Mouse (Mus musculus) cerebellum, postnatal 25 days (tissue): ENCODE results near the gene Rnf144a.

Source experiments
- DNase-seq, 2 experiments: peaks; one replicate each; pipeline ENCODE4 v3.0.0; 2021; ENCODE audit warnings: mixed read lengths in 2 of 2

Gene Rnf144a

DNA sequence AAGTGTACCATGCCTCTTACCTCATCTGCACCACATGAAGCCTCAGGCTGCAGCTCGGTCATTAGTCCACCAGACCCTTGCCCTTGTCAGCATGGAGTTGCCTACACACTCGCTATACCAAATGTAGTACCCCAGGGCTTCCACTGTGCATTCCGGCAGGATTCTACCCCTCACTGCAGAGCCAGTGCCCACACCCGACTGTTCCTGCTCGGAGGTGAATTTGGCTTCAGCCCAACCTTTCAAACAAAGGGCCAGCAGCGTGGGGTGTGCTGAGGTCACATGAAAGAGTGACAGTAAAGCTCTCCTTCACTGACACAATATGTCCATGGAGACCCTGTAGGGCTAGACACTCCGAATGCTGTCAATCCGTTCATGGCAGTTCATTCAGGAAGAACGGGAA lies 6.3 kb downstream of the Rnf144a start:
- DNase-seq, result no peak

DNA sequence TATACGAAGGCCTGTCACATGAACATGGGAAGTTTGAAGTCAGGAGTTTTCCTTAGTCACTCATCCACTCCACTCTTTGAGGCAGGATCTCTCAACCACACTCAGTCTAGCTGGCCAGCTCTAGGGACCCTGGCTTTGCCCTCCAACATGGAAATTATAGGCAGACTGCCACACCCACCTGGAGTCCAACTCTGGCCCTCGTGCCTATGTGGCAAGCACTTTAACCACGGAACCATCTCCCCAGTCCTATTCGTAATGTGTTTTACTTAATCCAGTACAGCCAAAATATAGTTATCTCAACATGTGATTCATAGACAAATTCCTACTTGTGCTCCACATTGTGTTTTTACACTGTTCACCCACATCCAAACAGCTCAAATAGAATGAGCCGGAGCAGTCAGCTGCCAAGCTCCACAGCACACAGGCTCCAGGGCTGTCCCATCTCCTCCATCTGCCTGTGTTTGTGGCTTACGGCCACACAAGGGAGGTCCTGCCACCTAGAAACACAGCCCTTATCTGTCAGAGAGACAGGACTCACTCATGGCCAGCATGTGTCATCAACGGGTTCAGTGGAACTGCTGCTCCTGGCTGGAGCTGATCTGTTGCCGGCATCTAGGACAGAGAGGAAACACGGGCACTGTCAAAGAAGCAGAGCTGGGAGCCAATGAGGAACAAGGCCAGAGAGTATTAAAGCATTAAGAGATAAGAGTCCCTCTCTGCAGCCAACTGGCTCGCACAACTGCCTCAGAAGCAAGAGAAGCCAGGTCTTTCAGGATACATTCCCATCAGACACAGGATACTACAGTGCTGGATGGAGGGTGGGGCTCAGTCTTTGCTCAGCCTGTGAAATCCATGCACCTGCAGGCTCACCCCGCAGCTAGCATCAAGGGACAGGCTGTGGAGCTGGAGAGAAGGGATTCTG lies 10.0 kb downstream of the Rnf144a start:
- DNase-seq, result peak; percentile 61 to 68

DNA sequence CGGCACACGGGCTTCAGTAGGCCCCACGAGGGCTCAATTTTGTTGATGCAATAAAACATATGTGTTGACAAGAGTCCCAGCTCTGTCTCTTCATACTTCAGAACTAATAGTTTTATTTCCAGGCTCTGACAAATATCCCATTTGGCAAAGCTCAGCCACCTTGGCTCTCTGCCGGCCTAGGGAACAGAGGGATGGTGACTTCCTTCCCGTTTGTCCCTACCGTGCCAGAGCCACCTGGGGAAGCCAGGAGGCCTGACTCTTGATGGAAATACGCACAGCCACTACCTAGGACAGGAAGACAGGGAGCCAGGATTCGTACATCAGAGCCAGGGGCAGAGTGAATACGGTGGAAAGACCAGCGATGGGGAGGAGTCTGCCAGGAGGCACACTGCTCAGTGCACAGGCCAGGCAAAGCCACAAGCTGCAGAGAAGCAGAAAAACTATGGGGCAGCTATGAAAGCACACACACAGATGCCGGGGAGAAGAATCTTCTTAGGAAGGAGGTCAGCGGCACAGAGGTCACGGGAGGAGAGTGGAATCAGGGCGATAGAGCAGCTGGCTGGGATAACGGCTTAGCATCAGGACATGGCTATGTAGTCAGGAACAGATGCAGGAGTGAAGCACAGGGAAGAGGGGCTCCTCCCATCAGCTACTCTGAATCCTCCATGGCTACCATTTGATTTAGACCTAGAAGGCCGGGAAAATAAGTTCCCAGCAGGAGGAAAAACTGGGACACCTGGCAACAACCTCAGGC lies 11.5 kb downstream of the Rnf144a start:
- peak; percentile 93 to 94 for DNase-seq

DNA sequence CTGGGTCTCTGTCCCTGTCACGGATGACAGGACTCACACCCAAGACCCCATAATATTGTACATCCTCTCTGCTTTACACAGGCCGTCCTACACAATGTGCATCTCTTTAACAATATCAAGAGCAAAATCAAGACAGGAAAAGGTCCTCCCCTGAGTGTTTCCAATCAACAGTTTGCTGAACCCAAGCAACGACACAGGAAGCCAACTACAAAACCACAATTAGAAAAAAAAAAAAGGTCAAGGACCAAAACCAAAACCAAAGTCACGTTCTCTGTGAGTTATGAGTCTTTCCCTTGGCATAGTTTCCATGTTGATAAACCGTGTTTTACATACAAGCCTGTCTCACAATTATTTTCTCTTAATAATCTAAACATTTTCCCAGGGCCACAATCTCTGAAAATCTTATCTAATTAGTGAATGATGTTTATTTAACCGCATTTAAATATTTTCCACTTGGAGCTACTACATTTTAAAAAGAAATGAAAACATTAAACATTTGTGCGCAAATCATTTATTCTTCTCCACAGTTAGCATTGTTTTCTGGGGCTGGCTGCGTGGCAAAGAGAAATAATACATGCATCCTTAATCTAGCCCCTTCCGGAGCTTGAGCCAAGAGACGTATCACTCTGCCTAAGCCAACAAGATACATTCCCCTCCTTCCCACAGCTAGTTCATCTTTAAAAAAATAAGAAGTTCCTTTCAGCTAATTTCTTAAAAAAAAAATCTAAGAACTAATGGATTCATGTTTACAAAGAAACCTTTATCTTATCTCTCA lies 13.2 kb downstream of the Rnf144a start:
- DNase-seq, result no peak

DNA sequence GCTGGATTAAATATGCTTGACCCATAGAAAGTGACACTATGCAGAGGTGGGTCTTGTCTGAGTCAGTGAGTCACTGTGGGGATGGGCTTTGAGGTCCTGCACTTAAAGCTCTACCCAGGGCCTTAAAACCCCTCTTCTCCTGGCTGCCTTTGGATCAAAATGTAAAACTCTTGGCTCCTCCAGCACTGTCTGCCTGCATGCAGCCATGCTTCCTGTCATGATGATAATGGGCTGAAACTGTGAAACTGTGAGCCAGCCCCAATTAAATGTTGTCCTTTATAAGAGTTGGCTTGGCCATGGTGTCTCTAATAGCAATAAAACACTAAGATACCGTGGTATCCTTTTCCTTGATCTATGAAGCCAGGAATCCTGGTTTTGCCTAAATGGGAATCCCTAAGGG lies 13.8 kb downstream of the Rnf144a start:
- no peak for DNase-seq

DNA sequence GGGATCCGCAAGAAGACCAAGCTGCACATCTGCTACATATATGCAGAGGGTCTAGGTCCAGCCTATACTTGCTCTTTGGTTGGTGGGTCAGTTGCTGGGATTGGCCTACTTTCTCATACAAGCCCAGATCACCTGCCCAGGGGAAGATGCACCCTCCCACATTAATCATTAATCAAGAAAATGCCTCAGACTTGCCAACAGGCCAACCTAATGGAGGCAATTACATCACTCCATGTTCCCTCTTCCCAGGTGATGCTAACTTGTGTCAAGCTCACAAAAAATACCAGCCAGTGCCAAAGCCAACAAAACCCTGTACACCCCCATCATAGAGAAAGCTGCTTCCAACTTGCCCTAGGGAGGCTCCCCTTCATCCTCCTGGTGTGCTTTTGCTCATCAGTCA lies 14.3 kb downstream of the Rnf144a start:
- no peak for DNase-seq

DNA sequence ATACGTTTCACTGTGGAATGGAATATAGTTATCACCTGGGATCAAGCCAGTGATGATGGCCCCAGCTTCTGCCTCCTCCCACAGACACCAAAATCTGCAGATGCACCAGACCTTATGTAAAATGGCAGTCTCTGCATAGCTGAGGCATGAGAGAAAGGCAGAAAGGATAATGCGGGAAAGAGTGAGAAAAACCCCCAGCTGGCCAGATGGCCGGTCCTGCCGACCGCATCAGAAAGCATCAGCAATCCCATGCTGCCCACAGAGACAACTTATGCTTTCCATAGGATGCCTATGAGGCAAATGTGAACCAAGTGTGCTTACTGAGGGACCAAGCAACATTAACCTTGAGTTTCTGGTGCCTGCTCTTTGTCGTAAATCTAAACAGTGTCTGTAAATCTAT lies 15.7 kb downstream of the Rnf144a start:
- DNase-seq, result no peak

DNA sequence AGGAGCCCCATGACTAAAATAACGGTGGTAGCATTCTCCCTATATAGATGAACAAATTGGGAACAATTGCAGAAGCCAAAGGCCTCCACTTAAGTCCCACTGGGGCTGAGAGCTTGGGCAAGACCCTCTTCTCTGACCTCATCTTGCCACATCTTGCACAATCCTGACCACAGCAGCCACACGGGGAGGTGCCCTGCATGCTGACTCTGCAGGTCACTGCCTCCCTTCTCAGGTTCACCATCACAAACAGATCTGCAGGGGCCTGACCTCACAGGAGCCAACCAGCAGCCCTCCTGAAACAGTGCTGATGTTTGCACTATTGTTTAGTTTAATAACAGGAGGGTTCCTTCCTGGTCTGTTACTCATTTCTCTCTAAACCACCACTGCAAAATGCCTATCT lies 16.5 kb downstream of the Rnf144a start:
- no peak for DNase-seq

DNA sequence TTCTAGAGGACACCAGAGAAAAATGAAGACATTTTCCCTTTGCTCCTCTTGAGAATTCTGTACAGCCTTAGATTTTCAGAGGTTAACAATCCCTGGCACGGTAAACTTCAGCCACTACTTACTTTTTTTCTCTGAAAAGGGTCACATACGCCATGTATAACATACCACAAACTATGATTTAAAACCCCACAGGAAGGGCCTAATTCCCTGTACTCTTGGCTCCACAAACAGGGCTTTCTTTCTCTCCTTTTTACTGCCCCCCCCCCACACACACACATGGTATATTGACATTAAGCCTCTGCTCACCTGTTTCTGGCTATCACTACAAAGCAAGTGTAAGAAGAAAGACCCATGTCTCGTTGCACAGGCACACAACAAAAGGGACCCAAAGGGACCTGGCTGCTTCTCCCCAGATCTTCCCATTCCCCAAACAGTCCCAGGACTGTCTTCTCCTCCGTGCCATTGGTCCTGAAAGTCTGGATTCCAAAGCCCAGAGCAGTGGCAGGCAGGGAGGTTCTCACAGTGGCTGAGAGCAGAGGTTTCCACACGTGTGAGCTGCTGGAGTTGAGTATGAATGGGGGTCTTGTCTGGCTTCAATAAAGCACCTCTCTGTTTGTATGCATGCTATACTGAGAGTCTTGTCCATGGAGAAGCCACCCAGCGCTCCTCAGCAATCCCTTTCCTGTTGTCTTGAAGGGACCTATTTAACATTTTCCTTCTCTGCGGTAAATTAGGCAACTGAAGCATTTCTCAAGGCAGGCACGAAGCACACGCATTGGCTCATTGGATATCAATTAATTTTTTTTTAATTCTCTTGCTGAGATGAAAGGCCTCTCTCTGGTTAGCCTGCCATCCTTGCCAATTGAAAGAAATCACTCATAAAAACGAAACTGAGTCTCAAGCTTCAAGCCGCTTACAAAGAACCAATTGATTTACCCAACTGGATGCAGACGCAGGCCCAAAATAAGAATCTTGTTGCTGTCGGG lies 20.3 kb downstream of the Rnf144a start:
- DNase-seq, result no peak

DNA sequence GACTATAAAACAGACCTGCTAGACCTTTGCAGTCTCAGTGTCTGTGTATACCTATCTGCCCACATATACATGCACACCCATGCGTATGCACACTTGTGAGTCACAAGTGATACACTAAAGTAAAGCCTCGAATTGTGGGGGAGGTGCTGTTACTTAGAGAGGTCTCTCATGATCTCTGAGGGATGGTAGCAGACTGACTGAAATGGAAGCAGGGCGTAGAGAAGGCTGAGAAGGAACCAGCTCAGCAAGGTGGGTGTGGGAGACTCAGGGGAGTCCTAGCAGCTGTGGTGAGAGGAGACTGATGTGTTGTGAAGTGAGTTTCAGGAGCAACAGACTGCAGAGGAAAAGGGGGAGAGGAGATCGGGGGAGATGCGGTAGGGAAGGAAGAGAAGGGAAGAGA lies 21.8 kb downstream of the Rnf144a start:
- DNase-seq, result no peak

DNA sequence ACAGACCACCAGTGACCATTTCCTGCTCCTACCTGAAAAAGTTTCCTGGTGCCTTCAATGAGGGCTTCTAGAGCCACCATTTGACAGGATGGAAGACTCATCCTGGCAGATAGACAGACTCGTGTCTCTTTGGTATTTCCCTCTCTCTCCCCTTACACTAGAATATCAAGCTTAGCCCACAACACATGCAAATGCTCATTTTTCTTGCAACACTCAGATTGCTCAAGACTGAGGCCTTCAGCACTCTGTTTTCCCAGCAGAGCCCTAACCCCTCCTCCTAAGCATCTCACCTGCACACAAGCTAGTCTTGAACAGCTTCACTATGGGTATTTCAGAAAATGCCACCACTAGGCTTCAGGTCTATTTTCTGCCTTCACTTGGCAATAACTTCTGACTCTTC lies 23.9 kb downstream of the Rnf144a start:
- DNase-seq, result no peak

DNA sequence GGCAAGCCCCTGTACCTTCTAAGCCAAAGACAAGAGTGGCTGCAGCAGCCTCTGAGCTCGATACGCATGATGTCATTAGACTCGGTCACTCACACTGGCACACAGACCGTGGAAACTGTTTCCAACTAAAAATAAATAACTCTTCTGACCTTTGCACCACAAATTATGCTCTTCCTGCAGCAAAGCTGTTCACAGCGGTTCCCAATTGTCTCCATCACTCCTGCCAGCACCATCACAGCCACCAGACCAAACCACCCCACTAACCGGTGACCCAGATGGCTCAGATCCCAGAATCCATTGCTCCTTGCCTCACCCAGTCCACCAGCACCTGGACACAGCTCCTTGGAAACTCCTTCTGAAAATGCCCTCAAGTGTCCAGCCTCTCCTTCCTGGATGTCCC lies 27.5 kb downstream of the Rnf144a start:
- DNase-seq, result peak; percentile 37 to 65

DNA sequence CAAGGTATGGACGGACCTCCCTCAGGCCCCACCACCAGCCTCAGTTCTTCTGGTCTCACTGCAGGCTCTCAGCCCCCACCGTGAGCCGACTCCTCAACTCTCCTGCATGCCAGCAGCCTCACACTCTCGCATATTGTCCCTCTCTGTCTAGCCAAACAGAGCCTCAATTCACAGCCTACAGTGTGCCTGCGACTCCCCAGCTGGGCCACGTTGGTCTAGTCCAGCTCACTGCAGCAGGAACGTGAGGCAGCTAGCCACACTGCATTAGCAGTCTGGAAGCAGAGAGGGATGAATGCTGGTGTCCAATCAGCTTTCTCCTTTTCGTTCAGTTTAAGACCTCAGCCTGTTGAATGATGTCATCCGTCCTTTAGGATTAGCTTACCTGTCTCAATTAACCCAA lies 28.1 kb downstream of the Rnf144a start:
- peak in 1 of 2 experiments; percentile 13 for DNase-seq

DNA sequence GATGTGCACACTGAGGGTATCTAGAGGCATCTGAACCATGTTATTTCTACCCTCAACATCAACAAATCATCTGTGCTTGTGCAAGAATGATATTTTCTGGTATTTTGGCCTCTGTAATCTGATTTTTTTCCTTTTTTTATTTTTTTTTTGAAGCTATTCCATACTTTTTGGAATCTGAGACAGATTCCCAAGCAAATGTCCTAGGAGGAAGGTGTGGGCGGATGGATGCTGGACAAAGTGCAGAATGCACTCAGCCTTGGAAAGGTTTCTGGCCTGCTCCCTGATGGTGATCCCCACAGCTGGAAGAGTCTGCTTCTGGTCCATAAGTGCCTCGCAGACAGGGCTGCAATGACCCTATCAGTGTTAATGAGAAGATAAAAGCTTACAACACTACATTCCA lies 28.9 kb downstream of the Rnf144a start:
- no peak for DNase-seq

DNA sequence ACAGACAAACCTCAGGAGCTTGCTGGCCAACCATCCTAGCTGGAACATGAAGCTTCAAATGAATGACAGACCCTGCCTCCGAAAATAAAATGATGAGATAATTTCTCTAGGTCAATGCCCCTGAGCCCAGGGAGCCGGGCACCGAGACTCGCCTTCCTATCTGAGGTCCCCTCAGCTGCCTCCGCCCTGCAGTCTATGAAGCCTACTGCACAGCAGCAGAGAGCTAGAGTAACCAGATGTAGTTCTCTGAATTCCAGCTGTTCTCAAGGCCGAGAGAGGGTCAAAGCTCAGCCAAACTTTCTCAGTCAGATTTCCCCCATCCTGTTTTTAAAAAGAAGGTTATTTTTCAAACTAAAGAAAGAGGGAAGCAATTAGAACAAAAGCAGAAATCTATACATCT lies 29.3 kb downstream of the Rnf144a start:
- DNase-seq, result no peak

DNA sequence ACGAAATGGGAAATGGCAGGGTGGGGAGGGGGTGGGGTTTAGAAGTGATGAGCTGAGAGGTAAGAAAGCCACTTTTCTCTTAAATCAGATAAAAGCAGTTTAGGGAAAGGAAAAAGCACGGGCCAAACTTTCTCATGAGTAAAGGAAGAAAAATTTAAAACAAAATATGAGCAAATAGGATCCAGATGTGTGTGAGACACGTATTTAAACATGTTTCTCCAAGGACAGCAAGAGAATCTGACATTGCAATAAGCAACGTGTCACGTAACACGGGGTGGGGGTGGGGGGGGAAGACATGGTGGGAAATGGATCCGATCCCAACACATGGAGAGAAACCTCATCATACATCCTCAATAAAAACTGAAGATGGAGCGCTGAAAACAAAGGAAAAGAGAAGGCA lies 33.3 kb downstream of the Rnf144a start:
- DNase-seq, result no peak

DNA sequence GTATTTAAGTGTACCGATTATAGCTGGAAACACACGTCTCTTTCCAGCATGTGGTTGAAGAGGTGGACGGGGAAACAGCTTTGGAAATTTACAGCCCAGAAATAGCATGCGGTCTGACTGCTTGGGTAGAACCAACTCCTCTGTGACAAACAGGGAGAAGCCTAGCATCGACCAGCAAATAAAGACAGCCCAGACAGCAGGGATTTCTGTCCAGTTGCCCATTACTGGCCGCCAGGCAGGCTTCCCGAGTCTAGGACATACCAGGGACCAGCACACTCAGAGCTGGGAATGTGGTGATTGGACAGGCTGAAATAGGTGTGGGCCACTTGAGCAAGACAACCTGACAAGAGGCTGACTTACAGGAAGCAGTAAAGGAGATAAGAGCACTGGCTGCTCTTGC lies 35.3 kb downstream of the Rnf144a start:
- peak; percentile 26 to 48 for DNase-seq

DNA sequence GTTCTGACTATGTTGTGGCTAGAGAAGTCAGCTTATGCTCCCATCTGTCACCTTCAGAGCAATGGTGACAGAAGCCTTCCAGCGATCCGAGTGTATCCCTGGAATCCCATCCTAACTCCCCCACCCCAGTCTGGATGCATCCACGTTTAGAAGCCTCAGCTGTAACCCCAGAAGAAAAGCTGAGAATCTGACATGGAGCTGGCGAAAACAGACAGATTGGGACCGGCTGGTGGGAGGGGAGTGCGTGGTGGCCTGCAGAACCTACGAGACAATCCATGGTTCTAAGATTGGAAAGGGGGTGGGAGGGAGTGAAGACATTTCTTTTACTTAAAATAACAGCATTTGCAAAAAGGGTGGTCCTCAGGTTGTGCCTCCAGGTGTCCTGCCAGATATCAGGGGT lies 37.4 kb downstream of the Rnf144a start:
- no peak for DNase-seq

DNA sequence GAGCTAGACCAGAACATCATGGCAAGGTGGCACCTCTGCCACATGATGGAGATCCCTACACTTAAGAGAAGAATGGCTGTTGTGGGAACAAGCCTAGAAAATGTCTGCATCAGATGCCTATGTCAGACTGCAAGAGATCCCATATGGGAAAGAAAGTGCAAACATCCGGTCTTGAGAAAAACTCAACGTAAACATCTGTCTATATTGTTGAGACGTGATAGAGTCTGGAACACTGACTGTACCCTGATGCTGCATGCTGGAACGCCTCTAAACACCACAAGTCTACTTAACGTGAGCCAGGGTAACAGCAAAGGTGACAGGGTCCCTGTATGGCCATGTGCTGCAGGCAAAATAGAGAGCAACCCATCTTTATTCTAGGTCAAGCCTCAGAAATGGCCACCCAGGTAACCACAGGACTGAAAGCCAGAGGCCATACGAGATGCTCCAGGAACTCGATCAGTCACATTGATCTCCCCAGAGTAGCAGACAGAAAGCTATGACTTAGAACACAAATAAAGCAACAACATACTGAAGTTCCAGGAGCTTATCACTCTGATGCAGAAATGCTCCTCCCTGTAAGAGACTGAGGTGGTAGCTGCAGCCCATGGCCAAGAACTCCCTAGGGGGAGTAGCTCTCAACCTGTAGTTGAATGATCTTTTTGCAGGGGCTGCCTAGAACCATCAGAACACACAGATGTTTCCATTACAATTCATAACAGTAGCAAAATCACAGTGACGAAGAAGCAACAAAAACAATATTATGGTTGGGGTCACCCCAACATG lies 38.3 kb downstream of the Rnf144a start:
- no peak for DNase-seq

DNA sequence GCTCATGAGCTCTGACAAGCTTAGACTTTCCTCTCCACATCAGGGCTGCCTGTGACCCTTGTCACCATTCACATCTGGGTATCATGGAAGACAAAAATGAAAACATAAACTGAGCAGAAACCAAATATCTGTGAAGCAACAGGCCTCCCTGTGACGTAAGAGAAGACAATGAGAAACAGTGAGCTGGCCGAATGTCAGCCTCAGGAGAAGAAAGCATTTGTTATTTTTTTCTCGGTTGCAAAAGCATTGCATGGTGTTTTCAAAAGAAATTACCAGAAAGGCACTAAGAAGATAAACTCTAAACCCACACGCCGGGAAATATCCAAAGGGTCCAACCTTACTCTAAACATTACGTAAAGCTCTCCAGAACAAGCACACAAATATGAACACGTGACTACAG lies 41.3 kb downstream of the Rnf144a start:
- DNase-seq, result no peak

DNA sequence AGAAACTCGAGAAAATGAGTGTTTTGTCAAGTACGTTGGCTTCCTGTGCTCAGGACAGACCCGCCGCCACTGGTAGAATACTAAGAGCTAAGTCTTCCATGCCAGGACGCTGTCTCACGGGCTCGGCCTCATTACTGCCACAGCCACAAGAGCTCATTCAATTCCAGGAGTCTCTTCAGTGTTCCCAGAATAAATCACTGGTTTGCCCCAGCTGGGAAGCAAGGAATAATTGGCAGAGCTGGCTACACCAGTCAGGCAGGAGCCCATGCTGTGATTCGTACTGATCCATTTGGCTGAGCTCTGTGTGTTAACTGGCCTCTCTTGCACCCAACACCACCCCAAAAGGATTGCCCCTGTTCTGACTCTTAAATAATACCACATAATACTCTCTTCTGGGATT lies 45.0 kb downstream of the Rnf144a start:
- peak; percentile 50 to 51 for DNase-seq
